8 mouse cellular contexts compared by ENCODE assay signal in the genomic region with DNA sequence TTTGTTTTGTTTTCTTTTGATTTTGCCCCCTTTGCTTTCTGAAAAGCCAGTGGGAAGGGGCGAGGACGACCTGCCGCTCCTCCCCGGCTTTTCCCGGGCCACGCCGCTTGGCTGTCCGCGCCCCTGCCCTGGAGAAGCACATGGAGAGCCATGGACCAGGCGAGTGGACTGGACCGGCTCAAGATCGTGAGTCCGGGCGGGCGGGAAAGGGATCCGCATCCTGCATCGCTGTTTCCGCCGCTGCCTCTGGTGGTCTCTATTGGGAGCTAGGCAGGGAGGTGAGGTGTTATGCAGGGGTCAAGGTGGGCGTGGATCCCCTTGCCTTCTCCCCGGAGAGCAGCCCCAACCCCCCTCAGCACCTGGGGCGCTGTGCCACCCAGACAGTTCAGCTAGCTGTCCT. TPM values are rescaled to one million over a fixed set of nuclear protein-coding genes. Genes with fewer than 3 reads are reported as not detected.
A peak's percentile ranks its signal among the peaks of the same experiment; 100 is the strongest.
DNase-seq lines count a peak whose midpoint lies in the region; ATAC-seq lines count a peak whose summit lies in the region.

No protein-coding gene starts in this region.

- H3K4me2 ChIP-seq in midbrain, embryonic 12.5 days (replicated peaks), result peak overlapping the region; percentile 92

- H3K4me3 ChIP-seq in limb, embryonic 10.5 days, result peak overlapping the region; percentile 60
- H3K4me3 ChIP-seq in midbrain, embryonic 12.5 days, result peak overlapping the region; percentile 60

- peaks cover 34% of the 10 kb centered on the region for H3K27me3 ChIP-seq in limb, embryonic 10.5 days (ENCODE audit: low read depth, poor library complexity, severe bottlenecking)
- peaks cover 41% of the 10 kb centered on the region for H3K27me3 ChIP-seq in midbrain, embryonic 12.5 days

- ATAC-seq in midbrain, embryonic 12.5 days (ENCODE audit: low FRiP score, low read depth), result peak; percentile 64

- H3K36me3 ChIP-seq in limb, embryonic 10.5 days, result no peaks in the 10 kb centered on the region
- no peaks in the 10 kb centered on the region for H3K36me3 ChIP-seq in midbrain, embryonic 12.5 days

- DNase-seq in urinary bladder, adult 2 months (ENCODE audit: low spot score), result peak; percentile 29
- no peak for DNase-seq in urinary bladder, postnatal 10 days (ENCODE audit: low spot score)
- peak; percentile 70 for DNase-seq in embryo, embryonic 11 days
- DNase-seq in heart, postnatal 10 days, result peak; percentile 59 to 64
- DNase-seq in limb, embryonic 10.5 days (ENCODE audit: low spot score), result no peak
- DNase-seq in testis, postnatal 10 days (ENCODE audit: low spot score), result peak; percentile 66
- no peak for DNase-seq in layer of hippocampus, adult 18-20 months (ENCODE audit: low spot score in 2 of 2)

- H3K9me3 ChIP-seq in limb, embryonic 10.5 days (replicated peaks), result no peaks in the 10 kb centered on the region
- H3K9me3 ChIP-seq in midbrain, embryonic 12.5 days, result no peaks in the 10 kb centered on the region

- intact Hi-C loops in heart, postnatal 10 days (cut with DNase I), result loop anchor here (2.0 to 5.0 kb wide), 4 partner anchors 38 to 107 kb away; no protein-coding TSS in a partner anchor

- H3K4me1 ChIP-seq in limb, embryonic 10.5 days, result peaks cover 18% of the 10 kb centered on the region
- H3K4me1 ChIP-seq in midbrain, embryonic 12.5 days, result peaks cover 24% of the 10 kb centered on the region

- H3K27ac ChIP-seq in limb, embryonic 10.5 days, result peak overlapping the region; percentile 91
- H3K27ac ChIP-seq in midbrain, embryonic 12.5 days (replicated peaks), result peak overlapping the region; percentile 35; the same call in 1 of the 2 replicates

- peak overlapping the region; percentile 70 for H3K9ac ChIP-seq in midbrain, embryonic 12.5 days (replicated peaks)

- under 1% methylated on average over 22 of the region's 22 CpGs for WGBS in limb, embryonic 10.5 days
- WGBS in midbrain, embryonic 12.5 days, result under 1% methylated on average over 22 of the region's 22 CpGs

RNA-seq across cellular contexts. Expression of gene Cacnb2, which starts 1.9 kb away (rescaled TPM):
- polyA plus RNA-seq in urinary bladder, adult 2 months (2012; rRNA removed), result 16.0 and 20.1 TPM in 2 replicates
- 10 to 100 TPM; 60.1 to 74.8 TPM for total RNA-seq in heart, postnatal 10 days (2021)
- polyA plus RNA-seq in limb, embryonic 10.5 days (2016; fragmentation: Nextera tagmentation; extraction: Ambion mirVana), result 2.1 and 2.5 TPM in 2 replicates
- polyA plus RNA-seq in midbrain, embryonic 12.5 days (2016; fragmentation: Nextera tagmentation; extraction: Ambion mirVana), result 2.2 and 2.7 TPM in 2 replicates
- total RNA-seq in layer of hippocampus, adult 18-20 months (2021), result 10 to 100 TPM; 78.8 to 87.0 TPM

Comparison
In these comparisons a context has a peak if more than half of its experiments do, and no peak if none do; other contexts are left out.
1. DNase-seq: peak in urinary bladder, adult 2 months (single experiment), embryo, embryonic 11 days (single experiment), heart, postnatal 10 days (2 of 2) and testis, postnatal 10 days (single experiment); none in urinary bladder, postnatal 10 days (single experiment), limb, embryonic 10.5 days (single experiment) and layer of hippocampus, adult 18-20 months (0 of 2).